Mouse (Mus musculus): ENCODE results near the gene Samd10.

The Samd10 gene

DNA sequence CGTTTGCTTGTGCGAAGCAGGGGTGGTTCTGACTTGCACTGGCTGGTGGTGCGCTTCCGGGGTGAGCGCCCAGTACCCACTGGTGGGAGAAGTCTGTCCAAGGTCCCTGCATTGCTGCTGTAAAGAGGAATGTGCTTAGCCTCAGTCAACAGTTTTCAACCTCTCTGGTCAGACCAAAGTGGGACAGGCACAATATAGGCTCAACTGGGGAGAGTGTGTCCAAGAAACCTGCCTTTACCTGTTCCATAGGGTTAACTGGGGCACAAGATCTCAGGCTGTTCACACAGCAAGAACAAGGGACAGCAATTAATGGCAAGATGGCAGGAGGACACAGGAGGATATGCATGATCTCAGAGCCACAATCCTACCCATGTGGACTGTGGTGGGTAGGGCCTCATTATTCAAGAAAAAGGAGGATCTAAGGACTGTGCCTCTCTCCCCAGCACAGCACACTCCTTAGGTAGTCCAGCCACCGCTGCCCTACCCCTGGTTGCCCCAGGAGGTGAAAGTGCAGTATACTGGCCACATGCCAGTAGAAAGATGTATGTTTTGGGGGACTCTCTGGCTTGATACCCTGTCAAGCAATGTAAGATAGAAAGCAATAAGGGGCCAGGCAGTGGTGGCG lies 24.0 kb downstream of the Samd10 start:
- no peak for DNase-seq

- no peak for DNase-seq
Measured at GRCm38 (mm10) chr2:181573961-181574360, 25.1 kb downstream of the Samd10 start.

DNA sequence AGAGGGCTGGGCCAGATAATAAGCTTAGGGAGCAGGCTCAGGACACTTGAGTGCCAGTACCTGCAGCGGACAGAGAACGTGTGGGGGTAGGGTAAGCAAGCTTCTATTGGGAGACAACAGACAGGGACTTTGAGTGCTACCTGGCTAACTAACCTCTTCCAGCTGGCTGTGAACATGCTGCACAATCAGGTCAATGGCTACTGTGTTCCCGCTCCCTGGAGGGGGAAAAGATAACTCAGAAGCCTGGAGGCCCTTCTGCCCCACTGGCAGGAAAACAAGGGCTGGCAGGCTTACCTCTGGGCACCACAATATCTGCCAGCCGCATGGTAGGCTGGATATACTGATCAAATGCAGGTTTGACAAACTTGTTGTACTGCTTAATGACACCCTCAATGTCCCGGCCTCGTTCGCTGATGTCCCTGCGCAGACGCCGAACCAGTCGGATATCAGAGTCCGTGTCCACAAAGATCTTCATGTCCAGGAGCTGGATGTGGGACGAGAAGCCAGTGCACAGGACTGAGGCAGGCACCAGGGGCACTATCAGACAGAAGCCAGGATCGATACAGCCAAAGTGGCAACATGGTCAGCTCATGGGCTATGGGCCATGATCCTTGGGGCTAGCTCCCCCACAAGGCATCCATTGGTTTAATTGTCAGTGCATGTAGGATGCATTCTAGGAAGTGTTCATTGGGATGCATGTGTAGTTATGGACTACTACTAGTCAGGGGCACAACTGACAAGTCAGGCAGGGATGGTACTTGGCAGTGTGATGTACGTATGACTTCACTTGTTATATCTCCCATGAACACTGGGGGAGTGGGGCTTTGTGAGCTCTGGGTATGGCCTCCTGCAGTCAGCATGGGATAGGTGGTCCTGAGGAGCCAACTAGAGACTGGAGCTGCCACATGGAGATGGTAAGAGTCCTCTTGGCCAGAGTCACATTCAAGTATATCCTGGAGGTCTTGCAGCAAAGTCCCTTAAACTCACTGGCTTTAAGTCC lies 25.8 kb downstream of the Samd10 start:
- no peak for DNase-seq

GRCm38 (mm10) chr2:181571941-181572670 lies 26.9 kb downstream of the Samd10 start:
- no peak for DNase-seq

DNA sequence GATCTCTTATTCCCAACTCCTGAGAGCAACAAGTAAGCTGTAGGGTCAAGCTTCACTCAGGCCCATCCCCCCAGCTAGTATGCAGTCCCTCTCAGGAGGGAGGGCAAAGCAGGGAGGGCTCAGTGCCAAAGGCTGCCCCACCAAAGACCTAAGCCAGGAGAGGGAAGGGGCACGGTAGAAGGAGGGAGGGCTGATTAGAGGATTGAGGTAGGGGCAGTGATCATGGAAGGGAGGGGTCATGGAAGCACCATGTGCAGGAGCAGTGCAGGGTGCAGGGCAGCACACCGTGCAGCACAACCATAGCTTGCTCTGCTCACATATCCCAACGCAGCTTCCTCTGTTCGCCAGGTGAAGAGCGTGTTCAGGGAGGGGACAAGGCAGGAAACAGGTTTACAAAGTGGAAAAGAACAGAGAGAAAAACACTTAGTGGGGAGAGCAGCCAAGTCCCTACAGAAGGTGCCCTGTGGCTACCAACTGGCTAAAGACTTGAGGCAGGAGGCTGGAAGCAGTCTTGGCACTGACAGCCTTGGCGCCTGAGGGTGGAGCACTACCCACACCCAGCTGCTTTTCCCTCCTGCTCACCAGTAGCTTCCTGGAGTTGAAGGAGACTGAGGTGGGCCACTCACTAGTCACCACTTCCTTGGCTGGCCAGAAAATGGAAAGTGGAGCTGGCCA lies 28.0 kb downstream of the Samd10 start:
- no peak for DNase-seq

- no peak for DNase-seq
Measured at GRCm38 (mm10) chr2:181570375-181570774, 28.6 kb downstream of the Samd10 start.

- DNase-seq = no peak
Measured at GRCm38 (mm10) chr2:181569856-181570255, 29.2 kb downstream of the Samd10 start.

DNA sequence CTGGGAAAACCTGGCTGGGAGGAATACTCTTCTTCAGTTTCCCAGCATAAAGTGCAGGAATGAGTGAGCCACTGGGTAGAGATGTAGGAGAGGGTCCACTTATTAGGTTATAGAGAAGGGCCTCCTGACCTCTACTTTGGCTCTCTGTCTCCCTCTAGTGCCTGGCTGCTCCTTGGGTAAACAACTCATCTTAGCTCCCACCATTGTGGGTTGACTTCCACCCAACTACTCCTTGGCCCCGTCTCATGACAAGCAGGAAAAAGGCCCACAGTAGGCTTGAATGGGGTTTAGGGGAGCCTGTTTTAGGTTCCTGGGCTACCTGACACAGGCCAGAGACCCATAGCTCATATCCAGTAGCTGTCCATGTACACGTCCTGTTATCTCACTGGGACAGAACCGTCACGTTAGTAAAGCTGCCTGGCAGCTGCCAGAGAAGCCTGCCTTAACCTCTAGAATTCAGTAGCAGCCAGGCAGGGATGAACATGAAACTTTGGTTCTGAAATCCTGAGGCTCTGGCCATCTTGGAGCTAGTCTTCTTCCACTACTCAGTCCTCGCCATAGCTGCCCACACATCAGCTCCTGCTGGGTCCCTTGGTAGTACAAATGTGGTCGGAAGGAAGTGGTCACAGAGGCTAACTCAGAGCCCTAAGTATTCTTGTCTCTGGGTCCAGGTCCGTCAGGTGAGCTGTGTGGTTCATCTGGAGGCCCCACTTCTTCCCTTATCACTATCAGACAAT lies 30.6 kb downstream of the Samd10 start:
- peak; percentile 80 for DNase-seq

GRCm38 (mm10) chr2:181567338-181567737 lies 31.7 kb downstream of the Samd10 start:
- no peak for DNase-seq

DNA sequence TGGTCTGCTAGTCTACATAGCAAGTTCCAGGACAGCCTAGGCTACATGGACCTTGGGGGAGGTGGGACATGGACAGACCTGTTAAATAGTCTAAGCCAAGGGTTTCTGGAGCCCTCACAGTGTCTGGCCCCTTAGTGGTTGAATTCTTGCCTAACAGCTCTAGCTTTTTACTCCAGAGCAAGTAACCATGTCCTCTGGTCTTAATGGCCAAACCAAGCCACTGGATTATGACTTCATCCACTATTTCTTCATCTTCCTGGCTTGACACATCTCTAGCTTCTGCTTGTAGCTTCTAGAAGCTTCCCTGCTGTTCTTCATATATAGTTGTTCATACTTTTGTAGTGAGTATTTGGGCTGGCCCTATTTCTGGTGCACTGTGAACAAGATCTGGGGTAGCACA lies 45.2 kb downstream of the Samd10 start:
- DNase-seq = no peak

GRCm38 (mm10) chr2:181550233-181550632 lies 48.8 kb downstream of the Samd10 start:
- no peak for DNase-seq

GRCm38 (mm10) chr2:181548682-181549081 lies 50.3 kb downstream of the Samd10 start:
- DNase-seq = no peak

- no peak for DNase-seq
Measured at GRCm38 (mm10) chr2:181548227-181548626, 50.8 kb downstream of the Samd10 start.

DNA sequence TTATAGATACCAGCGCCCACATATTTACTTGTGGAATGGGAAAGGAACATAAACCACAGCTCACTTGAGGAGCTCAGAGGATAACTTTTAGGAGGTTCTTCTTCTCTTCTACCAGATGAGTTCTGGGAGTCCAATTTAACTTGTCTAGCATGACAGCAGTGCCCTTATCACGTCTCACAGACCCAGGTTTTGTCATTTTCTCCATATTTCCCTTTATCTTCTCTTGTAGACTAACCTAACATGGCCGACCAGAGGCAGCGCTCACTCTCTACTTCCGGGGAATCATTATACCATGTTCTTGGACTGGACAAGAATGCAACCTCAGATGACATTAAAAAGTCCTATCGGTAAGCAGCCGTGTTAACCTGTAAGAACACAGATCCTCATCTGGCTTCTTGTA lies 52.9 kb downstream of the Samd10 start:
- DNase-seq = no peak
